Mouse (Mus musculus) liver, postnatal 0 days (tissue): Measurements from ENCODE around the gene Chrd. TPM values are rescaled to one million over a fixed set of nuclear protein-coding genes. Genes with fewer than 3 reads are reported as not detected.

Experiments
- ATAC-seq: fragments of 200-750 bp; cut with Nextera tagmentation; 2 replicates; pipeline ENCODE4 v1.8.0; 2017; ENCODE audit warnings: mild to moderate bottlenecking, moderate library complexity
- DNase-seq: peaks from one replicate; pipeline ENCODE4 v3.0.0-alpha.2; 2016
- H3K27ac ChIP-seq: fragments of 300-500 bp; sonication (generic); 2 replicates; pipeline ENCODE4 v1.5.1; 2014; ENCODE audit warnings: antibody characterized with exemption, moderate library complexity, mild to moderate bottlenecking, low read depth
- H3K27me3 ChIP-seq: fragments of 300-500 bp; sonication (generic); 2 replicates; pipeline ENCODE4 v1.6.1; 2014; ENCODE audit warnings: low read length, control low read depth, mixed read lengths; ENCODE audit not compliant: insufficient read depth
- H3K36me3 ChIP-seq: fragments of 300-500 bp; sonication (generic); replicated peaks from 2 replicates; pipeline ENCODE4 v1.6.1; 2014; ENCODE audit warnings: mild to moderate bottlenecking, control low read depth, low read length, moderate library complexity, mixed read lengths; ENCODE audit not compliant: insufficient read depth
- H3K4me1 ChIP-seq: fragments of 300-500 bp; sonication (generic); 2 replicates; pipeline ENCODE4 v1.6.1; 2014; ENCODE audit warnings: antibody characterized with exemption, mild to moderate bottlenecking, control low read depth; ENCODE audit not compliant: insufficient read depth
- H3K4me2 ChIP-seq: fragments of 300-500 bp; sonication (generic); 2 replicates; pipeline ENCODE4 v1.6.1; 2014; ENCODE audit warnings: low read depth, mild to moderate bottlenecking, low read length, moderate library complexity, mixed read lengths
- H3K4me3 ChIP-seq: fragments of 300-500 bp; sonication (generic); 2 replicates; pipeline ENCODE4 v1.5.1; 2014; ENCODE audit warnings: low read depth, low read length
- H3K9ac ChIP-seq: fragments of 300-500 bp; sonication (generic); replicated peaks from 2 replicates; pipeline ENCODE4 v1.6.1; 2014; ENCODE audit warnings: mild to moderate bottlenecking, moderate library complexity
- H3K9me3 ChIP-seq: fragments of 300-500 bp; sonication (generic); 2 replicates; pipeline ENCODE4 v1.6.1; 2016; ENCODE audit warnings: mild to moderate bottlenecking, control low read depth, low read length, mixed read lengths
- CTCF ChIP-seq: sonication (generic); IDR thresholded peaks from 2 replicates; pipeline ENCODE4 v1.5.1; 2016; ENCODE audit warnings: antibody characterized with exemption, low read depth
- EP300 ChIP-seq: IDR thresholded peaks from 2 replicates; pipeline ENCODE4 v1.6.1; 2016; ENCODE audit warnings: antibody characterized with exemption, low read depth, mild to moderate bottlenecking
- WGBS: fragments of 180-500 bp; shearing (Covaris S2); extraction: QIAGEN DNeasy Blood & Tissue Kit; methylation state at CpG from one replicate; pipeline ENCODE4 v1.1.7; 2014; ENCODE audit not compliant: insufficient replicate concordance; 5-methylcytosine and 5-hydroxymethylcytosine counted together
- polyA plus RNA-seq: library from polyadenylated mRNA; unstranded; fragments of >200 nt; fragmentation: Nextera tagmentation; extraction: Ambion mirVana; gene quantifications from 2 replicates; pipeline ENCODE4 v1.2.1, GENCODE M21; 2015

Gene Chrd
- polyA plus RNA-seq, 1 experiment from 2014 or later: 0.34 TPM

DNA sequence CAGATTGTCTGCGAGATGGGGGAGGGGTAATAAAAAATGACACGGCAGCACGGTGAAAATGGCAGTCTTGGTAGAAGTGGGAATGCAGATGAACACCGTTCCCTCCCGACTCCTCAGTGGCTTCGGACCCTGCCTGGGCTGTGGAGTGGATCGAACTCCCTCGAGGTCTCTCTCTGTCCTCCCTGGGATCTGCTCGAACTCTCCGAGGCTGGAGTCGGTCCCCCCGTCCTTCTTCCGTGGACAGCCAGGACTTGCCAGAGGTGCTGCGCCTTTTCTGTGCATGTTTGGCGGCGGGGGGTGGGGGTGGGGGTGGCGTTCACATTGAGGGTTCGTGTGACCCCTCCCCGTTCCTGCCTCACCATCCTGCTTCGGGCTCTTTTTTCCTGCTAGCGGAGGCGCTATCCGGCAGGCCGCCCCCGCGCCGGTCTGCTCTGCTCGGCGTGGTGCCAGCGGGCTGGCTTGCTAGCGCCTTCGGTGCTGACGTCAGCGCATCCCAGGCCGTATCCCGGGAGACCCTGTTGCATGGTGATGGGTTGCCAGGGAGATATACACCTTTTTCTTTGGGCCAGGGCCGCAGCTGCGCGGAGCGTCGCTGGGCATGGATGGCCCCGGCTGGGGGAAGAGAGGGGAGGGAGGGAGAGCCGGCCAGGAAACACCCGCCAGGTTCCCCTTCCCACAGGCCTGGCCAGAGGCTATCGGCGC is 37.2 kb upstream of the Chrd start:
- Histone ChIP-seq H3K27ac (no peak overlapping the region), H3K4me1 (peaks cover 27% of the 10 kb centered on the region), H3K27me3 (peaks cover 20% of the 10 kb centered on the region), H3K9me3 (no peaks in the 10 kb centered on the region), H3K4me3 (peak overlapping the region; percentile 29), H3K36me3 (peaks cover 15% of the 10 kb centered on the region), H3K4me2 (peak overlapping the region; percentile 57), H3K9ac (peak overlapping the region; percentile 38; the same call in 1 of the 2 replicates)
- 6% methylated on average over 45 of the region's 46 CpGs for WGBS
- no peak for TF ChIP-seq CTCF
- no peak for TF ChIP-seq EP300
- peak; percentile 76 for DNase-seq
- peak; percentile 45 for ATAC-seq

DNA sequence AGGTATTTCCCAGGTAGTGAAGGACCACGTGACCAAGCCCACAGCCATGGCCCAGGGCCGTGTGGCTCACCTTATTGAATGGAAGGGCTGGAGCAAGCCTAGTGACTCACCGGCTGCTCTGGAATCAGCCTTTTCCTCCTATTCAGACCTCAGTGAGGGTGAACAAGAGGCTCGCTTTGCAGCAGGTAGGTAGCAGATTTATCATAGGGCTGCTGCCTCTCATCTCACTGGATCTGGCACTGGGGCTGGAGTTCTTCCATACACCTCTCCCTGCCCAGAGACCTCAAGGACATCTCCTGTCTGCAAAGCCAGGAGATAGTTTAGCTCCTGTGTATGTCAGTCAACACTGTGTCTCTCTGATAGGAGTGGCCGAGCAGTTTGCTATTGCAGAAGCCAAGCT is 33.7 kb upstream of the Chrd start:
- peaks cover 39% of the 10 kb centered on the region for H3K4me1 ChIP-seq
- ATAC-seq (no peak), DNase-seq (no peak)
- 77% methylated on average over 5 of the region's 5 CpGs for WGBS
- no peak overlapping the region for H3K4me2 ChIP-seq
- TF ChIP-seq CTCF: no peak
- TF ChIP-seq EP300: no peak
- no peak overlapping the region for H3K9ac ChIP-seq
- H3K27ac ChIP-seq: no peak overlapping the region
- no peaks in the 10 kb centered on the region for H3K9me3 ChIP-seq
- H3K27me3 ChIP-seq: peaks cover 18% of the 10 kb centered on the region
- no peak overlapping the region for H3K4me3 ChIP-seq
- peaks cover 5% of the 10 kb centered on the region; the same call in 1 of the 2 replicates for H3K36me3 ChIP-seq

DNA sequence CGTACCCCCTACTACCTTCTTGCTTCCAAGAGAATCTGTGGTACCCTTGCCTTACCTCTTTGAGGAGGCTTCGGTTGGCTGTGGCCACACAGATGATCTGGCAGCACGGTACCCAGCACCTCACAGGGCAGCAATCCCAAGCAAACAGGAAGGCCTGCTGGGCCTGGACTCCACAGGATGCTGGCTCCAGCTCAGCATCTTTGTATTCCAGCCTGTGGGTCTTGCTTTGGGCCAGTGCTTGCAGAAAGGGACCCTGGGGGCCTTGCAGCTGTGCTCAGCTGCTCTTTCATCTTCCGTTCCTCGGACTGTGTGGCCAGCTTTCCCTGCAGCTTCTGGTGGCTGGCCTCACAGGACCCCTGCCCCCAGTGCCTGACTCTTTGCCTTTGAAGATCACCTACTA is 32.9 kb upstream of the Chrd start:
- no peak overlapping the region for H3K4me3 ChIP-seq
- DNase-seq: no peak
- peaks cover 5% of the 10 kb centered on the region; the same call in 1 of the 2 replicates for H3K36me3 ChIP-seq
- H3K9me3 ChIP-seq: no peaks in the 10 kb centered on the region
- peaks cover 13% of the 10 kb centered on the region for H3K27me3 ChIP-seq
- 75% methylated on average over 5 of the region's 5 CpGs for WGBS
- no peak for ATAC-seq
- no peak overlapping the region for H3K9ac ChIP-seq
- H3K27ac ChIP-seq: no peak overlapping the region
- no peak for TF ChIP-seq CTCF
- no peak for TF ChIP-seq EP300
- H3K4me1 ChIP-seq: peaks cover 34% of the 10 kb centered on the region
- H3K4me2 ChIP-seq: no peak overlapping the region

DNA sequence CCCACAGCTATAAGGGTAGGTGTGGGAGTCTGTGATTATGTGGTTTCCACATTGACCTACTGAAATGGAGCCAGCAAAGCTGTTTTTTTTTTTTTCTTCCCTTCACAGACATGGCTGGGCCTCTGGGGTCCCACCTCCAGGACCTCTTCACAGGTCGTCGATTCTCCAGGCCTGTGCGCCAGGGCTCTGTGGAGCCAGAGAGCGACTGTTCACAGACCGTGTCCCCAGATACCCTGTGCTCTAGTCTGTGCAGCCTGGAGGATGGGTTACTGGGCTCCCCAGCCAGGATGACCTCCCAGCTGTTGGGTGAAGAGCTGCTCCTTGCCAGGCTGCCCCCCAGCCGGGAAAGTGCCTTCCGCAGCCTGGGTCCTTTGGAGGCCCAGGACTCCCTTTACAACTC is 31.6 kb upstream of the Chrd start:
- H3K27me3 ChIP-seq: peaks cover under 1% of the 10 kb centered on the region; the same call in 1 of the 2 replicates
- H3K4me3 ChIP-seq: no peak overlapping the region
- 75% methylated on average over 7 of the region's 7 CpGs for WGBS
- H3K9ac ChIP-seq: no peak overlapping the region
- peaks cover 23% of the 10 kb centered on the region for H3K4me1 ChIP-seq
- H3K4me2 ChIP-seq: 0 out of 2 replicates have a peak overlapping the region, but pooled peaks have one; percentile 45
- no peaks in the 10 kb centered on the region for H3K9me3 ChIP-seq
- DNase-seq: no peak
- no peak for ATAC-seq
- TF ChIP-seq EP300 (no peak), CTCF (no peak)
- H3K36me3 ChIP-seq: peaks cover 11% of the 10 kb centered on the region
- H3K27ac ChIP-seq: no peak overlapping the region

DNA sequence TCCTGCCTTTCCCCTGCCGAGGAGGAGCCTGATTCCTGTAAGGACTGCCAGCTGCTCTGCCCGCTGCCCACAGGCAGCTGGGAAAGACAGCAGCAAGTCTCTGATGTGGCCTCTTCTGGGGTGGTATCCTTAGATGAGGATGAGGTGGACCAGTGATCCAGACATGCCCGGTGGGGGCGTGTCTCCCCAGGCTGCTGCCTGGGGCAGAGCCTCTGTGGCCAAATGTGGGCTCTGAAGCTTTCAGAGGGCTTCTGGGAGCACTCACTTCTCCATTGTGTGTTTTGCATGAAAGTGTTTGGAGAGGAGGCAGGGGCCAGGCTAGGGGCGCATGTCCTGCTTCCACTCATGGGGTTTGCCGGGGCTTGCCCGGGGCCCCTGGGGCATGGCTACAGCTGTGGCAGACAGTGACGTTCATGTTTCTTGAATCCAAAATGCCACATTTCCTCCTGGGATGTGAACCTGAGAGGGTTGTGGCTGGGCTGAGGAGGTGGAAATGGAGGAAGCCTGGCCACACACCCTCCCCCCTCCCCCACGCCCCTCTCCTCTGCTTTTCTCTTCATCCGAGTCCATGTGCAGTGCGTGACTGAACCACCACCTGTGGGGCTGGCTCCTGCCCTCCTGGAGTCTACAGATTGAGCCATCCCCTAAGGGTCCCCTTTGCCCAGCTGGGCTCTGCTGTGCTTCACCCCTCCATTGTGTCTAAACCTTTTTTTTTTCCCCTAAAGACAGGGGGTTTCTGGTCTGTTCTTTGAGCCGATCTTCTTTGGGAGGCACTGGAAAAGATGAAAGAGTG is 31.0 kb upstream of the Chrd start:
- H3K27ac ChIP-seq: peak overlapping the region; percentile 78
- TF ChIP-seq CTCF (no peak), EP300 (no peak)
- 0 out of 2 replicates have a peak overlapping the region, but pooled peaks have one; percentile 36 for H3K9ac ChIP-seq
- peaks cover 27% of the 10 kb centered on the region for H3K4me1 ChIP-seq
- H3K9me3 ChIP-seq: no peaks in the 10 kb centered on the region
- DNase-seq: peak; percentile 59
- peaks cover 11% of the 10 kb centered on the region for H3K36me3 ChIP-seq
- no peak overlapping the region for H3K4me3 ChIP-seq
- H3K27me3 ChIP-seq: no peaks in the 10 kb centered on the region
- H3K4me2 ChIP-seq: peak overlapping the region; percentile 45
- peak; percentile 17; the same call in 1 of the 2 replicates for ATAC-seq
- WGBS: 34% methylated on average over 12 of the region's 12 CpGs

DNA sequence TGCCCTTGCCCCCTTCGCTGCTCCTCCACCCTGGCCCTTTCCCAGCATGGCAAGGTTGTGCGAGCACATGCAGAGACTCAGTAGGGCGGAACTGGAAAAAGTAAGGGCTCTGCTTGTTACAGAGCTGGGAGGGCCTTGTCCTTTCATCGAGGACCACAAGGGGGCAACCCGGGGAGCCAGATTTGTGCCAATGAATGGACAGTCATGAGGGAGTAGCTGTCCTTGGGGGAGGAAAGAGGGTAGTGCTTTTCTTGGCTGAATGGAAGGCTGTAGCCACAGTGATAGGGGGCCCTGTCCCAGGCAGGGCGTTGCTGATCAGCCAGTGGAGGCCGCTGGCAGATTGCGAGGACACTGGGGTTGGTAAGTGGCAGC is 30.4 kb upstream of the Chrd start:
- peak; percentile 84 for DNase-seq
- no peaks in the 10 kb centered on the region for H3K27me3 ChIP-seq
- H3K4me2 ChIP-seq: peak overlapping the region; percentile 45
- H3K27ac ChIP-seq: peak overlapping the region; percentile 78
- H3K4me1 ChIP-seq: peaks cover 33% of the 10 kb centered on the region
- H3K4me3 ChIP-seq: no peak overlapping the region
- ATAC-seq: peak; percentile 84
- no peaks in the 10 kb centered on the region for H3K9me3 ChIP-seq
- TF ChIP-seq EP300 (peak; percentile 10; the same call in 1 of the 2 replicates), CTCF (peak; percentile 87)
- peaks cover 14% of the 10 kb centered on the region for H3K36me3 ChIP-seq
- H3K9ac ChIP-seq: 0 out of 2 replicates have a peak overlapping the region, but pooled peaks have one; percentile 36
- WGBS: 15% methylated on average over 8 of the region's 8 CpGs
